Mouse (Mus musculus) myocyte (in vitro differentiated cells): ENCODE results near the gene Ccdc190.

Source experiments
- MAX ChIP-seq: IDR thresholded peaks from one replicate; pipeline ENCODE4 v1.6.1; 2011; ENCODE audit warnings: low read depth, mild to moderate bottlenecking, control low read depth
- MYOD1 ChIP-seq, 3 experiments: IDR thresholded peaks; one replicate each; pipeline ENCODE4 v1.6.1; 2011; ENCODE audit warnings: control low read depth in 2 of 3, low read depth in 2 of 3, mild to moderate bottlenecking in 2 of 3, moderate library complexity in 1 of 3; ENCODE audit not compliant: insufficient read length in 2 of 3, control insufficient read depth in 1 of 3
- POLR2A ChIP-seq: IDR thresholded peaks from one replicate; pipeline ENCODE4 v1.6.1; 2011; ENCODE audit warnings: low read depth, mild to moderate bottlenecking, control low read depth, moderate library complexity; ENCODE audit not compliant: insufficient read length
- TCF12 ChIP-seq: IDR thresholded peaks from one replicate; pipeline ENCODE4 v1.6.1; 2011; ENCODE audit warnings: mild to moderate bottlenecking, control low read depth; ENCODE audit not compliant: poor library complexity, insufficient read depth, severe bottlenecking

GRCm38 (mm10) chr1:169948866-169949265, 20.4 kb downstream of the Ccdc190 start:
- no peak for TF ChIP-seq MAX
- TF ChIP-seq POLR2A, result no peak
- no peak for TF ChIP-seq TCF12
- no peak for TF ChIP-seq MYOD1 (IDR thresholded peaks at IDR 0.05; ENCODE audit: control insufficient read depth in 1 of 3, insufficient read length in 2 of 3, low read depth in 2 of 3)
